Mouse (Mus musculus) gastrocnemius, adult 18-20 months (tissue): ENCODE measurements around the gene Tmem30c. TPM values are rescaled to one million over a fixed set of nuclear protein-coding genes. Genes with fewer than 3 reads are reported as not detected.

Experiments used
- DNase-seq: peaks from one replicate; pipeline ENCODE4 v3.0.0; 2021; ENCODE audit warnings: low spot score
- total RNA-seq, 2 experiments: library from RNA; stranded (reverse); gene quantifications; 2 replicates each; pipeline ENCODE4 v1.2.3; 2021

The Tmem30c gene
- total RNA-seq, 2 experiments from 2014 or later = not detected

DNA sequence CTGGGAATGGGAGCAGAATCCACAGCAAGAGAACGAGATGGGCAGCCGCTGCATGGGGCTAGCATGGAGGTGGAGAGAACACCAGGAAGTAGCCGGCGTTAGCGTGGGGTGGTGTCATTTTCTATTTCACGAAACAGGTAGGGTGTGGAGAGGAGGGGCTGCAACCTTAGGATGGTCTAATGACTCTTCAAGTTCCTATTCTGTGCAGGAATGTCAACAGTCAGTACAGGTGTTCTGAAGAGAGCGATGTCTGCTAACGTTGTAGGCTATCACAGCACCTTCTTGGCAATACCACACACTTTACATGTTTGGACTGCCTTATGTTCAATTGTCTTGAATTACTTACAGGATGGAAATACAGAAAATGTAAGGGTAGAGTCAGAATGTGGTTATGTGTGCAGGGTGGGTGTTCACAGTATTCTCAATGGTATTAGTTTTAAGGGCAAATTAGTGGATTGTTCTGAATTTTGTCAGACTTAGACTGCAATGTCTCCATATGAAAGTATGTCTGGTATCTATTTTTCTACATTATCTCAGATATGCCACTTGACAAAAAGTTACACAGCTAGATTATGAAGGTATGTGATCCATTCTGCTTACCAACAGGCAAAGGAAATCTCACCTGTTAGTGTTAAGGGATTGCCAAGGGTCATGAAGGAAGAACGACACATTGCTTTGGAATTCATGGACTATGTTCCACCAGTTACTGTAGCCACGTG lies 2.7 kb upstream of the Tmem30c start:
- no peak for DNase-seq

- DNase-seq = no peak
Observed at GRCm38 (mm10) chr16:57292296-57292695, 369 bp downstream of the Tmem30c start.

DNA sequence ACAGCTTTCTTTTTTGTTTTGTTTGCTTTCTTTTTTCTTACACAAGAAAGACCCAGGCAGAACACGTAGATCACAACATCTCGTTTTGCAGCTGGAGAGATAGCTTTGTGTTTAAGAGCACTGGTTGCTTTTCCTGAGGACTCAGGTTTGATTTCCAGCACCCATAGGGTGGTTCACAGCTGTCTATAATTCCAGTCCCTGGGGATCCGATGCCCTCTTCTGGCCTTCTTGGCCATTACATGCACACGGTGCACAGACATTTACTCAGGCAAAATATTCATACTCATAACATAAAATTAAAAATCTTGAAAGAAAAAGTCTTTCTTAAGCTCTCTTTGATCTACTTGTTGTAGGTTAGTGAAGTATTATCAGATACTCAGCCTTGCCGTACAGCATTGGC lies 969 bp downstream of the Tmem30c start:
- no peak for DNase-seq

- no peak for DNase-seq
Observed at GRCm38 (mm10) chr16:57281417-57281816, 11.2 kb downstream of the Tmem30c start.

- no peak for DNase-seq
Observed at GRCm38 (mm10) chr16:57280221-57281217, 12.1 kb downstream of the Tmem30c start.

- DNase-seq = no peak
Observed at GRCm38 (mm10) chr16:57278976-57279626, 13.6 kb downstream of the Tmem30c start.

- no peak for DNase-seq
Observed at GRCm38 (mm10) chr16:57269751-57270150, 22.9 kb downstream of the Tmem30c start.

- DNase-seq = no peak
Observed at GRCm38 (mm10) chr16:57268058-57268841, 24.4 kb downstream of the Tmem30c start.

DNA sequence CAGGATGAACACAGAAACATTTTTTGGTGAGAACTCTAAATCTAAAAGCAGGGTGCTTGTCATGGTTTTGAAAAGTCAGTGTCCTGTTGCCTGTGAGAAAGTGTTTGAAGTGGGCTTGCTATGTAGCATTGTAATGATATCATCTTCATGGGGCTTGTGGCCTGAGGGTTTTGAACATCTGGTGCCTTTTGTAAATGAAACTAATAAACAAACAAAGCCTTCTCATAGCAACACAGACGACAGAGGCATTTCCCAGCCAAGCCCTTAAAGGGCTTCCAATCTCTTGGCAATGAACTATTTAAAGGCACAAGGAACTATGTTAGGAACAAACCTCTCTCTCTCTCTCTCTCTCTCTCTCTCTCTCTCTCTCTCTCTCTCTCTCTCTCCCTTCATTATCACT lies 25.6 kb downstream of the Tmem30c start:
- peak; percentile 60 for DNase-seq

GRCm38 (mm10) chr16:57260152-57260551 lies 32.5 kb downstream of the Tmem30c start:
- no peak for DNase-seq

GRCm38 (mm10) chr16:57259356-57260083 lies 33.1 kb downstream of the Tmem30c start:
- DNase-seq = no peak

DNA sequence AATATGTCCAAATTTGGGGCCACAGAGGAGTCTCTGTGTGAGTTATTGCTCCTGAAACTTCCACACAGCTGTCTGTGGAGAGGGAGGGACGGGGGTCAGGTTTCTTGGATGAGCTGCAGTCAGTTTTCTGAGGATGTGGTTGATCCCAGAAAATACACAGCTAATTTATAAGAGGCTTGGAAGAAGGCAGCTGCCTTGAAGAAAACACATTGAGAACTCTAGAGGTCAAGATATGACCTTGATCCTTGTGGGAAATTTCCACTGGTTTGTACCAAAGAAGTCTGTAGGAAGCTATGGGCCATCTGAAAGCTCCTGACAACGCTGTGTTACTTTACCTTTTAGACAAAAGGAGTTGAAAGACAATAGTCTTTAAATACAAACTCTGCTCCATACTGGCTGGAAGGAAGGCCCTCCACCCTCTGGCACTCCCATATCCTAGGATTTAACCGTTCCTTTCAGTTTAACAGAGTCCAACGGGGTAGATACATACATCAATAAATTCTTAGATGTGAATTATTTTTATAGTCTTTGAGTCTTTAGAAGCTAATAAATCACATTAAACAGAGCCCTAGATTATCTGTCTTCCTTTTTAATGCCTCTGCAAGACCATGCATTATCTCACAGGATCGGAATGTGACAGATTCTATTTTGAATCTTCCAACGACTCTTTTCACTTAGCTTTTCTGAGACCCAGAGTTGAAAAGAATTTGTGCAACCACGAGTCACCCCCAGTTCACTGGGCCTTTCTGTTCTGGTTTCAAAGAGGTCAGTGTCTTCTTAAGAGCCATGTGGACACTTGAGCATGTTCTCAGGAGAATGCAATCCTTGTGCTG lies 40.9 kb downstream of the Tmem30c start:
- peak; percentile 28 for DNase-seq

DNA sequence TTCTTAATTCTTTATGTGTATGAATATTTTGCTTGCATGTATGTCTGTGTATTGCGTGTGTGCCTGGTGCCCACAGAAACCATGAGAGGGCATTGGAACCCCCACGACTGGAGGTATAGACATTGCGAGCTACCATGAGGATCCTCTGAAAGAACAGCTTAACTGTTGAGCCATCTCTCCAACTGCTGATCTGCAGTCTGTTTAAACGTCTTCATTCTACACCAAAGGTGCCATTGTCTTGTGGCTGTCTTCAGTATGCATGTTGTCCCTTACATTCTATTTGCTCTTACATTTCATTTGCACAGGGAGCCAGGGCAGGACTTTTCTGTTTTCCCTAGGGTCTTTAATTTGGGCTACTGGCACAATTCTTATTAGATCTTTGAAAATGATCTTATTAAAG lies 41.7 kb downstream of the Tmem30c start:
- DNase-seq = no peak

DNA sequence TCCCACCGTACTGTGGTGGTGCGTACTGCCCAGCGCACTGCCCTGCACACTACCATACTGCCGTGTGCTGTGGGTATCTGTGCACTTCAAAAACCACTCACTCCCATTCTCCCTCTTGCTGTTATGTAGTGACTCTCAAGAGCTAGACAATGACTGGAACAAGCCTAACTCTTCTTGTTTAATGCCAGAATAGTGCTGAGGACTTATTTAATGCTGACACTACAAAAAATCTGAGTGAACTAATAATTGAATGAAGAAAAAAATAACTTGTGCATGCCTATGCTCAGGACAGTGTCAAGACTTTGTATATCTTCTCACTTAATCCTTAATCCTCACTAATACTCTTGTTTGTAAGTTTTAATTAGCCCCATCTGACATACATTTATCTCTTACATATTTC lies 45.2 kb downstream of the Tmem30c start:
- no peak for DNase-seq

GRCm38 (mm10) chr16:57246596-57246995 lies 46.1 kb downstream of the Tmem30c start:
- DNase-seq = peak; percentile 18

GRCm38 (mm10) chr16:57243858-57244248 lies 48.8 kb downstream of the Tmem30c start:
- peak; percentile 87 for DNase-seq

- peak; percentile 8 for DNase-seq
Observed at GRCm38 (mm10) chr16:57243205-57243857, 49.3 kb downstream of the Tmem30c start.

DNA sequence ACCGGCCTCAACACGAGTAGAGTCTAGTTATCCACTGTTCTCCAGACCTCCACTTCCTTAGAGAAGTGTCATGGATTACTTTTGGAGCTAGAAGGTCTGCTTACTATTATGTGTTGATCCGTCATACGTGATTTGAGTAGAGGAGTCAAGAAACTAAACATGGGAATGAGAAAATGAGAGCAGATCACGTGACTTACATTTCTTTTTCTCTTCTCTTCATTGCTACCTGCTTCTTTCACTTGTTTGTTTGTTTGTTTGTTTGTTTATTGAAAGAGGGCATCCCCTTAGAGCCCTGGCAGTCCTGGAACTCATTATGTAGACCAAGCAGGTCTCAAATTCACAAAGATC lies 49.8 kb downstream of the Tmem30c start:
- DNase-seq = no peak

- DNase-seq = no peak
Observed at GRCm38 (mm10) chr16:57235871-57236510, 56.7 kb downstream of the Tmem30c start.
